Mouse (Mus musculus): Measurements from ENCODE around the gene Llcfc1.

The Llcfc1 gene

GRCm38 (mm10) chr6:41684131-41684530, at the start of gene Llcfc1:
Gene Llcfc1 (plus strand): TSS chr6:41684431.
- DNase-seq (ENCODE audit: low spot score) = no peak

GRCm38 (mm10) chr6:41635211-41635610, 49.0 kb upstream of the Llcfc1 start:
- DNase-seq (ENCODE audit: low spot score) = no peak

- DNase-seq (ENCODE audit: low spot score) = no peak
These were observed 48.1 kb upstream of the Llcfc1 start, which contains the start of gene Trpv6 for GRCm38 (mm10) chr6:41636178-41636577. Gene Trpv6 (minus strand): TSS chr6:41636405.

GRCm38 (mm10) chr6:41637393-41637792, 46.8 kb upstream of the Llcfc1 start:
- DNase-seq (ENCODE audit: low spot score) = no peak

GRCm38 (mm10) chr6:41637927-41638506, 46.2 kb upstream of the Llcfc1 start:
- DNase-seq (ENCODE audit: low spot score) = no peak

GRCm38 (mm10) chr6:41640449-41640848, 43.8 kb upstream of the Llcfc1 start:
- DNase-seq (ENCODE audit: low spot score) = no peak

- no peak for DNase-seq (ENCODE audit: low spot score)
These were observed 42.9 kb upstream of the Llcfc1 start for GRCm38 (mm10) chr6:41641173-41641866.

- no peak for DNase-seq (ENCODE audit: low spot score)
These were observed 41.5 kb upstream of the Llcfc1 start for GRCm38 (mm10) chr6:41642765-41643164.

GRCm38 (mm10) chr6:41643227-41643626, 41.0 kb upstream of the Llcfc1 start:
- no peak for DNase-seq (ENCODE audit: low spot score)

GRCm38 (mm10) chr6:41646220-41646619, 38.0 kb upstream of the Llcfc1 start:
- DNase-seq (ENCODE audit: low spot score) = no peak

- no peak for DNase-seq (ENCODE audit: low spot score)
These were observed 37.6 kb upstream of the Llcfc1 start for GRCm38 (mm10) chr6:41646672-41647071.

- no peak for DNase-seq (ENCODE audit: low spot score)
These were observed 31.1 kb upstream of the Llcfc1 start for GRCm38 (mm10) chr6:41653173-41653572.

- DNase-seq (ENCODE audit: low spot score) = no peak
These were observed 29.6 kb upstream of the Llcfc1 start for GRCm38 (mm10) chr6:41654648-41655047.

GRCm38 (mm10) chr6:41658487-41658886, 25.7 kb upstream of the Llcfc1 start:
- no peak for DNase-seq (ENCODE audit: low spot score)

- DNase-seq (ENCODE audit: low spot score) = peak; percentile 10
These were observed 21.9 kb upstream of the Llcfc1 start for GRCm38 (mm10) chr6:41662320-41662719.

GRCm38 (mm10) chr6:41676530-41676929, 7.7 kb upstream of the Llcfc1 start:
- DNase-seq (ENCODE audit: low spot score) = no peak

GRCm38 (mm10) chr6:41680669-41681068, 3.6 kb upstream of the Llcfc1 start, which contains the start of gene Trpv5:
Gene Trpv5 (minus strand): TSS chr6:41680769.
- no peak for DNase-seq (ENCODE audit: low spot score)

- DNase-seq (ENCODE audit: low spot score) = no peak
These were observed 2.6 kb upstream of the Llcfc1 start for GRCm38 (mm10) chr6:41681656-41682055.

GRCm38 (mm10) chr6:41684911-41685310, 680 bp downstream of the Llcfc1 start:
- DNase-seq (ENCODE audit: low spot score) = no peak

GRCm38 (mm10) chr6:41685596-41685995, 1.4 kb downstream of the Llcfc1 start:
- no peak for DNase-seq (ENCODE audit: low spot score)

GRCm38 (mm10) chr6:41692200-41692599, 8.0 kb downstream of the Llcfc1 start:
- no peak for DNase-seq (ENCODE audit: low spot score)

- DNase-seq (ENCODE audit: low spot score) = no peak
These were observed 10.2 kb downstream of the Llcfc1 start for GRCm38 (mm10) chr6:41694407-41694806.

- DNase-seq (ENCODE audit: low spot score) = no peak
These were observed 17.0 kb downstream of the Llcfc1 start for GRCm38 (mm10) chr6:41701245-41701644.

- no peak for DNase-seq (ENCODE audit: low spot score)
These were observed 18.7 kb downstream of the Llcfc1 start for GRCm38 (mm10) chr6:41702928-41703327.

Measured in adipocyte (in vitro differentiated cells).